In genomic region chr11:83815628-83816027, GRCm38 (mm10) we compare ENCODE assay signal across 8 mouse cellular contexts. TPM values are rescaled to one million over a fixed set of nuclear protein-coding genes. Genes with fewer than 3 reads are reported as not detected.
DNase-seq lines count a peak whose midpoint lies in the region; TF ChIP-seq lines count a peak whose summit lies in the region.

No protein-coding gene starts in this region.

- intact Hi-C loops in left cerebral cortex, postnatal 36 days (cut with DNase I) = loop anchor here (2.0 kb wide), 1 partner anchor 121 kb away; no protein-coding TSS in a partner anchor

- peaks cover 31% of the 10 kb centered on the region for H3K4me1 ChIP-seq in kidney, adult 2 months (ENCODE audit: control insufficient read depth, insufficient read depth, low read length)

- no peak for TF ChIP-seq POLR2A in kidney, adult 2 months (IDR thresholded peaks at IDR 0.05; ENCODE audit: low read depth, low read length)

- WGBS in kidney, adult 2 months = 6% methylated on average over 9 of the region's 9 CpGs

- no peaks in the 10 kb centered on the region for H3K36me3 ChIP-seq in kidney, adult 2 months (ENCODE audit: control insufficient read depth, insufficient read depth, low read length)

- no peaks in the 10 kb centered on the region for H3K27me3 ChIP-seq in kidney, adult 2 months (replicated peaks; ENCODE audit: control insufficient read depth, insufficient read depth, low read length)

- peak; percentile 48 for DNase-seq in ovary, postnatal 36 days (ENCODE audit: low spot score)
- DNase-seq in ovary, postnatal 10 days (ENCODE audit: low spot score) = no peak
- peak; percentile 34 to 82 for DNase-seq in adrenal gland, adult (ENCODE audit: inconsistent age in 2 of 2, low spot score in 1 of 2)
- peak; percentile 52 to 59 for DNase-seq in cerebellum, postnatal 36 days
- DNase-seq in kidney, adult 2 months = peak; percentile 89
- DNase-seq in left cerebral cortex, postnatal 36 days (ENCODE audit: low spot score in 2 of 2) = peak; percentile 15 to 19
- peak; percentile 47 for DNase-seq in retina, postnatal 7 days (ENCODE audit: low read depth, low spot score)
- DNase-seq in T-cell, adult 2 months (ENCODE audit: low spot score) = no peak

- H3K27ac ChIP-seq in kidney, adult 2 months (ENCODE audit: insufficient read depth, low read depth, low read length) = peak overlapping the region; percentile 99

- no peak overlapping the region for H3K4me3 ChIP-seq in kidney, adult 2 months (ENCODE audit: insufficient read depth, low read depth, low read length)

- peak; percentile 79 for TF ChIP-seq CTCF in kidney, adult 2 months (conservative IDR thresholded peaks at IDR 0.05; ENCODE audit: insufficient read depth, insufficient read length, low read depth, low read length)

RNA-seq across cellular contexts. Expression of gene Hnf1b, which starts 34.2 kb away (rescaled TPM):
- 161 and 172 TPM in 2 replicates for polyA plus RNA-seq in kidney, adult 2 months (2012; rRNA removed)
- total RNA-seq in left cerebral cortex, postnatal 36 days (2021) = under 1 TPM; 0.23 to 0.47 TPM

Comparison
In these comparisons a context has a peak if more than half of its experiments do, and no peak if none do; other contexts are left out.
1. DNase-seq: peak in ovary, postnatal 36 days (single experiment), adrenal gland, adult (2 of 2), cerebellum, postnatal 36 days (2 of 2), kidney, adult 2 months (single experiment), left cerebral cortex, postnatal 36 days (2 of 2) and retina, postnatal 7 days (single experiment); none in ovary, postnatal 10 days (single experiment) and T-cell, adult 2 months (single experiment).